Mouse (Mus musculus) stomach, postnatal 0 days (tissue): ENCODE data around the gene Ckap2.

Experiments
- CTCF ChIP-seq: IDR thresholded peaks from 2 replicates; pipeline ENCODE4 v1.5.1; 2016; ENCODE audit warnings: antibody characterized with exemption, low read depth, mild to moderate bottlenecking, moderate library complexity
- EP300 ChIP-seq: optimal IDR thresholded peaks from 2 replicates; pipeline ENCODE3; 2016; ENCODE audit warnings: antibody characterized with exemption

- no peak for TF ChIP-seq CTCF
- TF ChIP-seq EP300, result no peak
Observed at GRCm38 (mm10) chr8:22143764-22144491, 41.7 kb downstream of the Ckap2 start.
